ENCODE assay signal across 8 mouse cellular contexts in genomic region chr16:31233167-31233498, GRCm38 (mm10). TPM values are rescaled to one million over a fixed set of nuclear protein-coding genes. Genes with fewer than 3 reads are reported as not detected.
DNase-seq lines count a peak whose midpoint lies in the region; ATAC-seq and TF ChIP-seq lines count a peak whose summit lies in the region.

No protein-coding gene starts in this region.

- TF ChIP-seq CTCF in C2C12 (IDR thresholded peaks at IDR 0.05; ENCODE audit: control insufficient read depth, insufficient read depth, insufficient read length), result no peak
- no peak for TF ChIP-seq CTCF in liver, embryonic 14.5 days (IDR thresholded peaks at IDR 0.05; ENCODE audit: low read depth)

- no peaks in the 10 kb centered on the region for H3K27me3 ChIP-seq in heart, embryonic 14.5 days (ENCODE audit: control insufficient read depth, insufficient read depth, low read length)
- H3K27me3 ChIP-seq in C2C12 (ENCODE audit: control insufficient read depth, insufficient read depth, insufficient read length), result no peaks in the 10 kb centered on the region
- H3K27me3 ChIP-seq in liver, embryonic 14.5 days (ENCODE audit: control insufficient read depth, insufficient read depth, low read length), result no peaks in the 10 kb centered on the region

- H3K4me2 ChIP-seq in heart, embryonic 14.5 days (ENCODE audit: low read length), result peak overlapping the region; percentile 68
- H3K4me2 ChIP-seq in liver, embryonic 14.5 days (ENCODE audit: low read depth), result peak overlapping the region; percentile 43

- TF ChIP-seq EP300 in liver, embryonic 14.5 days (IDR thresholded peaks at IDR 0.05; ENCODE audit: low read depth), result no peak

- no peak for ATAC-seq in heart, embryonic 14.5 days (ENCODE audit: insufficient number of reproducible peaks, insufficient read depth, low FRiP score, low read depth)
- ATAC-seq in liver, embryonic 14.5 days (ENCODE audit: insufficient read depth), result no peak
- no peak for ATAC-seq in CD4-positive, CD25-positive, alpha-beta regulatory T cell, adult 4 months

- no peaks in the 10 kb centered on the region for H3K79me3 ChIP-seq in C2C12 (ENCODE audit: low read depth)

- 9% methylated on average over 4 of the region's 4 CpGs for WGBS in heart, embryonic 14.5 days
- 11% methylated on average over 4 of the region's 4 CpGs for WGBS in liver, embryonic 14.5 days (ENCODE audit: insufficient replicate concordance)

- no peaks in the 10 kb centered on the region for H3K9me3 ChIP-seq in heart, embryonic 14.5 days (ENCODE audit: control insufficient read depth, low read length)
- H3K9me3 ChIP-seq in liver, embryonic 14.5 days (ENCODE audit: control insufficient read depth, low read length), result no peaks in the 10 kb centered on the region

- H3ac ChIP-seq in C2C12 (ENCODE audit: control insufficient read depth, insufficient read length, low read depth), result no peak overlapping the region

- peak overlapping the region; percentile 27 to 28 for H3K4me3 ChIP-seq in heart, embryonic 14.5 days (ENCODE audit: control insufficient read depth in 1 of 2, insufficient read depth in 1 of 2, low read depth in 1 of 2, low read length in 2 of 2)
- H3K4me3 ChIP-seq in C2C12 (ENCODE audit: insufficient read depth, poor library complexity, severe bottlenecking), result no peak overlapping the region
- no peak overlapping the region for H3K4me3 ChIP-seq in liver, embryonic 14.5 days (ENCODE audit: insufficient read depth in 1 of 2, low read depth in 2 of 2, low read length in 2 of 2)

- no peaks in the 10 kb centered on the region for H3K36me3 ChIP-seq in heart, embryonic 14.5 days (ENCODE audit: control insufficient read depth, insufficient read depth, low read length)
- no peaks in the 10 kb centered on the region for H3K36me3 ChIP-seq in C2C12 (ENCODE audit: control insufficient read depth, insufficient read depth)
- H3K36me3 ChIP-seq in liver, embryonic 14.5 days (replicated peaks; ENCODE audit: control insufficient read depth, insufficient read depth, low read depth), result no peaks in the 10 kb centered on the region

- H3K9ac ChIP-seq in heart, embryonic 14.5 days (ENCODE audit: low read length), result peak overlapping the region; percentile 5; the same call in 1 of the 2 replicates
- no peak overlapping the region for H3K9ac ChIP-seq in liver, embryonic 14.5 days (replicated peaks)

- no peaks in the 10 kb centered on the region for H3K79me2 ChIP-seq in C2C12 (ENCODE audit: control insufficient read depth, insufficient read depth)

- peaks cover 11 to 14% of the 10 kb centered on the region in 2 experiments for H3K4me1 ChIP-seq in heart, embryonic 14.5 days (ENCODE audit: control insufficient read depth in 2 of 2, insufficient read depth in 2 of 2, low read length in 2 of 2)
- H3K4me1 ChIP-seq in liver, embryonic 14.5 days (replicated peaks; ENCODE audit: control insufficient read depth in 2 of 2, insufficient read depth in 2 of 2, low read length in 1 of 2), result peaks cover 0 to 13% of the 10 kb centered on the region in 2 experiments; a peak in 2 of 4 replicates

- no peak overlapping the region for H3K27ac ChIP-seq in heart, embryonic 14.5 days (replicated peaks in 1 of 2; ENCODE audit: control insufficient read depth in 1 of 2, insufficient read depth in 1 of 2, low read depth in 2 of 2, low read length in 2 of 2)
- no peak overlapping the region for H3K27ac ChIP-seq in liver, embryonic 14.5 days

- no peak for DNase-seq in heart, adult 9 months (ENCODE audit: low spot score in 2 of 2)
- peak; percentile 12 for DNase-seq in gastrocnemius, postnatal 10 days
- no peak for DNase-seq in liver, embryonic 14.5 days (ENCODE audit: low read depth in 3 of 3, low spot score in 3 of 3)
- DNase-seq in cerebellum, adult 11-12 months, result no peak
- no peak for DNase-seq in retina, embryonic 14.5 days (ENCODE audit: low spot score)

TF ChIP-seq in C2C12, 6 proteins besides CTCF, POLR2A, EP300 and RAD21:
- peak; percentile 42 for TF ChIP-seq MYOD1 (IDR thresholded peaks at IDR 0.05; ENCODE audit: control insufficient read depth, insufficient read length, low read depth)
- TF ChIP-seq FOSL1 (IDR thresholded peaks at IDR 0.05; ENCODE audit: insufficient read depth, low read length, poor library complexity, severe bottlenecking), result no peak

RNA-seq across cellular contexts. Expression of gene Acap2, which starts 32.1 kb away (rescaled TPM):
- polyA plus RNA-seq in heart, embryonic 14.5 days (2014; fragmentation: Nextera tagmentation; extraction: Ambion mirVana), result 14.9 and 15.0 TPM in 2 replicates
- polyA plus RNA-seq in C2C12 (2012; fragmentation: generic; extraction: Trizol), result 6.2 TPM
- 10 to 100 TPM; 21.1 to 23.8 TPM for total RNA-seq in gastrocnemius, postnatal 10 days (2021)
- 3.2 and 4.4 TPM in 2 replicates for polyA plus RNA-seq in liver, embryonic 14.5 days (2012; rRNA removed)
- 4.9 and 5.1 TPM in 2 replicates for polyA plus RNA-seq in liver, embryonic 14.5 days (2014; fragmentation: Nextera tagmentation; extraction: Ambion mirVana)
- polyA plus RNA-seq in CD4-positive, CD25-positive, alpha-beta regulatory T cell, adult 4 months (2017; shearing (Covaris generic)), result 10 to 100 TPM; 11.1 to 13.0 TPM

RNA-seq across cellular contexts. Expression of gene Ppp1r2, which starts 41.9 kb away (rescaled TPM):
- polyA plus RNA-seq in heart, embryonic 14.5 days (2014; fragmentation: Nextera tagmentation; extraction: Ambion mirVana), result 104 and 105 TPM in 2 replicates
- polyA plus RNA-seq in C2C12 (2012; fragmentation: generic; extraction: Trizol), result 39.9 TPM
- total RNA-seq in gastrocnemius, postnatal 10 days (2021), result 10 to 100 TPM; 76.9 to 79.3 TPM
- polyA plus RNA-seq in liver, embryonic 14.5 days (2012; rRNA removed), result 6.6 and 13.0 TPM in 2 replicates
- polyA plus RNA-seq in liver, embryonic 14.5 days (2014; fragmentation: Nextera tagmentation; extraction: Ambion mirVana), result 31.5 and 34.9 TPM in 2 replicates
- 10 to 100 TPM; 10.9 to 16.2 TPM for polyA plus RNA-seq in CD4-positive, CD25-positive, alpha-beta regulatory T cell, adult 4 months (2017; shearing (Covaris generic))

Comparison
In these comparisons a context has a peak if more than half of its experiments do, and no peak if none do; other contexts are left out.
1. H3K4me3 ChIP-seq: peak in heart, embryonic 14.5 days (2 of 2); none in C2C12 (single experiment) and liver, embryonic 14.5 days (0 of 2).